Mouse (Mus musculus) granulocyte monocyte progenitor cell, adult 5-6 weeks (primary cell): Measurements from ENCODE around the gene Ndufb7. TPM values are rescaled to one million over a fixed set of nuclear protein-coding genes. Genes with fewer than 3 reads are reported as not detected.
A peak's percentile ranks its signal among the peaks of the same experiment; 100 is the strongest.
"Not testable (repeated sequence)": the region's sequence is repeated elsewhere in the genome, so short reads cannot be mapped to it uniquely, and the experiment has no call there.

Source experiments
- ATAC-seq: replicated peaks from 2 replicates; pipeline ENCODE4 v1.8.0; 2016; ENCODE audit warnings: mild to moderate bottlenecking, moderate TSS enrichment, inconsistent platforms; ENCODE audit not compliant: poor library complexity, severe bottlenecking
- total RNA-seq, 2 experiments: library from RNA; stranded (forward) in 1 of 2; stranded (reverse) in 1 of 2; fragments of 200-712, 200-1000 nt in 1 of 2; fragments of >200 nt in 1 of 2; fragmentation: Nextera tagmentation in 1 of 2; gene quantifications; 2 replicates each; pipeline ENCODE4 v1.2.3; 2014 to 2017

The Ndufb7 gene
- total RNA-seq (2014; fragmentation: Nextera tagmentation) (187 and 191 TPM in 2 replicates), total RNA-seq (2017) (179 and 187 TPM in 2 replicates)

GRCm38 (mm10) chr8:83566469-83567395 is at the start of gene Ndufb7:
Gene Ndufb7 (plus strand): TSS chr8:83566671.
- ATAC-seq, result peak; percentile 94

- no peak for ATAC-seq
Measured at GRCm38 (mm10) chr8:83520432-83520831, 46.0 kb upstream of the Ndufb7 start.

DNA sequence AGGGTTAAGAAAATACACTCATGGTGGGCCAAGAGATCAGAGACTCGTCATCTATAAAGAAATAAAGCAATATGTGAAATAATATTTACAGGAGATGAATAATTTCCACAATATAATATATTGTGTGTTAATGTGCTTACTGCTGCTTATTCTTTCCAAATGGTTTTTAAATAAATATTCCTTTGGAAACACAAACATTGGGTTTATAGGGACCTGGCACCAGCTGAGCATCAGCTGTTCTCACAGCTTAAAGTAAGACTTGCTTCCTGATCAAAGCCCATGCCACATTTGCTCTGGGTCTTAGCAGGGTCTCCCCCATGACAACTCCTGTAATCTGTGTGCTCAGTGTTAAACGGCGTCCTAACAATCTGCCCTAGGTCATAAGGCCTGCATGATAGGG is 45.6 kb upstream of the Ndufb7 start:
- ATAC-seq, result not testable (repeated sequence)

DNA sequence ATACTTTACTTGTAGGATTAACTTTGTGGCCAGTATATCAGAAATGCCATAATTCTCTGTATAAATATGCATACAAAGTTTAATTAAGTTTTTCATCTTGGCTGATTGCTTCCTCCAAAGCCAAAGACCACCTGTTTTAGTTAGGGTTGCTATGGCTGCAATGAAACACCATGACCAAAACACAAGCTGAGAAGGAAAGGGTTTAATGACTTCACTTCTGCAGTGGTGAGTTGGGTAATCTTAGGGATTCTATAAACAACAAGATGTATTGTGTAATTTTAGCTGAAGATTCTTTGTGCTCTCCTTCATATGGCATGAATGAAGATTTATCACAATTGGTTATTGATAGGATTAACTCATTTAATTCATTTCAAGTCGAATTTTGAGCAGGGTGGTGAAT is 45.2 kb upstream of the Ndufb7 start:
- ATAC-seq, result no peak

DNA sequence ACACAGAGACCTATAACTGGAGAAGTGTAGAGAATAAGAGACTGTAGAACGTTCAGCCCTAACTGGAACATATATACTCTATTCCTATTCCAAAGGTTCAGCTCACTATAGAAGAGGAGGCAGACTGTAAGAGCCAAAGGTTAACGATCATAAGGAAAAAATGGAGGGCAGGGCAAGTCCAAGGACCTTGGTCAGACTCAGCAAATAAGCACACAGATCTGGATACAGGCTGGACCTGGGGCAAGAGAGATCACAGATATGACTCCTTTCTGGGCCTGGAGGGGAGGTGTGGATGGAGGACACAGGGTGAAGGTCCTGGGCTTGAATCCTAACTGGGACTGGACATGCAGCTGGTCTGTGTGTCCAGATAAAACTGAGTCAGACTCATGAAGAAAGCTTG is 31.7 kb upstream of the Ndufb7 start:
- ATAC-seq, result no peak

GRCm38 (mm10) chr8:83535736-83536135 is 30.7 kb upstream of the Ndufb7 start, which contains the start of gene Olfr370:
Gene Olfr370 (plus strand): TSS chr8:83535780.
- no peak for ATAC-seq

DNA sequence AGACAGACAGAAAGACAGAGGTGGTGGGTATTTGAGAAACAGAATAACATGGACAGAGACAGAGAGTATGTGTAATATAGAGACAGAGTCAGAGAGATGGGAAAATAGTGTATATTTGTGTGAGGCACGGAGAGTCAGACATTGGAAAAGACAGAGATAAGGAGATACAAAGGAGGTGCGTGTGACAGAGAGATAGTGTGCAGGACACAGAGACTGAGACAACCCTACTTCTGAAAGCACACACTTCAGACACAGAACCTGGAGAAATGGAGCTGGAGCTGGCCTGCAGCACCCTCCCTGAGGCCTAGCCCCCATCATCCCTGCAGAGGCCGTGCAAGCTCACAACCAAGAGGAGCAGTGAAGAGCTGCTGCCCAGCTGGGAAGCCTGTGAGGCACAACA is 3.8 kb upstream of the Ndufb7 start:
- no peak for ATAC-seq

DNA sequence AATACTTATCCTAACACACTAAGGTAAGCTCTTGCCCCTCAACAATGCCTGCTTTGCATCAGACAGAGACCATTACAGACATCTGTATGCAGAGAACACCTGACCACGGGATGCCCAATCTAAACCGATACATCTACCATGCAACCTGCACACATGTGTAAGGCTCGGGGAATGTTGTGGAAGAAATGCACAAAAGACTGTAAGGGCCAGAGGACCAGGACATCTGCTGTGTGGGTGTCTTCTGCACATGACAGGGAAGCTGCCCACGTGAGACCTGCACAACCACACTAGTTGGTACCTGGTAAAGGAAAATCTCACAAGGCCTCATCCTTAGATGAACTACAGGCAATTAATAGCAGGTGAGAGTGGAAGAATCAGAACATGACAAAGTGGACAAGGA is 3.2 kb upstream of the Ndufb7 start:
- ATAC-seq, result no peak

DNA sequence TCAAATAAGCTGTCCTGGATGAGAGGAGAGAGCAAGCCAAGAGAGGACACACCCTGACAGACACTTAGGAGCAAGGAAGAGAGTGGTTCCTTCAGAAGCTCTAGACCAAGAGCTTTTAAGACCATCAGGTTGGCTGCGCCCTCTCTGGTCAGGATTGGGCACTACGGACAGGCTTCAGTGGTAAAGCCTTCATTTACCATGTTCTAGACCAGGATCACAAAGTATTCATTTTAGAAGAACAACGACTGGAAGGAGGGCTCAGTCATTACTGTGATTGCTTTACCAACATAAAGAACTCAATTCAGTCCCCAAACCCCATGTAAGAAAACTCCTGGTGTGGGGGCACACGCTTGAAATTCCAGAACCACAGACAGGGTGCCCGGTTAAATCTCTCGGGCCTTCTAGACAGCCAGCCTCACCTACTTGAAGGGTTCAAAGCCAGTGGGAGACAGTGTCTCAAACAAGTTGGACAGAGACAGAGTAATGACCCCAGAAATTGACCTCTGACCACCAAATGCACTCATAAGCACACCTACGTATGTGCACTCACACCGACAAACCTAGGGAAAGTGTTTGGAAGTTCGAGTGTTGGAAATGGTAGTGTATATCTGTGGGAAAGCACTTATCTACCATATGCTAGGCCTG is 618 bp upstream of the Ndufb7 start:
- peak; percentile 47 for ATAC-seq

DNA sequence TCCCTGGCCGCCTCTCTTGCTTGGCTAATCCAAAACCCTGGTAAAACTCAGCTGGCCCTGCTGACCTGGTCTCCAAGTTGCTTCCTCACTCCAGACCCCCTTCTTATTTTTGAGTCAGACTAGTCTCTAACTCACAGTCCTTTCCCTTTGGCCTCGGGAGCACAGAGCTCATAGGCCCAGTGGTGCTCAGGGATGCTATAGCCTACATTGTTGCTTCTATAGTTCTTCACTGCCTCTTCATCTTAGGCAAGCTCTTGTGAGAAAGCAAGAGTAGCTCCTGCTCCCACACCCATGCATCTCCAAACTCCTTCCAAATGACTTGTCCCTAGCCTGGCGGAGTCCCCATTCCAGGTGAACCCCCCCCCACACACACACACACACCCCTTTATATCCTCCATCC is 1.2 kb downstream of the Ndufb7 start:
- ATAC-seq, result no peak

GRCm38 (mm10) chr8:83568128-83568527 is 1.7 kb downstream of the Ndufb7 start:
- no peak for ATAC-seq

- ATAC-seq, result no peak
Measured at GRCm38 (mm10) chr8:83568755-83569154, 2.3 kb downstream of the Ndufb7 start.

GRCm38 (mm10) chr8:83569165-83569564 is 2.7 kb downstream of the Ndufb7 start:
- ATAC-seq, result no peak

- ATAC-seq, result no peak
Measured at GRCm38 (mm10) chr8:83570272-83571000, 4.0 kb downstream of the Ndufb7 start.

- ATAC-seq, result not testable (repeated sequence)
Measured at GRCm38 (mm10) chr8:83571001-83571340, 4.5 kb downstream of the Ndufb7 start.

DNA sequence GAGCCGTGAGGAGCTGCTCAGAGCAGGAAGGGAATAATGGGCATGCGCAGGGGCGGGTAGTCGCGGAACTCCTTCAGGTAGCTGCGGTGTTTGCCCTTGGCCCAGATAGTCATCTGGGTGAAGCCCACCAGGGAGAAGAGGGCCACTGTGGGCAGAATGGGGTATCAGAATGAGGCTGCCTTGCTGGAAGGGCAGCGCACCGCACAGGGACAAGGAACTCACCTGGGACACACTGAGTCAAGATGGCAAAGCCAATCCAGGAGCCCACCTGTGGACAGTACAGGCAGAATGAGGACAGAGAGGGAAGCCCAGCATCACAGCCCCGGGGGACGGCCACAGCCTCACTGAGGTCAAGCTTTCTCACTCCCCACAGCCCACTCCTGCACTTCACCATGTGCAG is 5.3 kb downstream of the Ndufb7 start:
- ATAC-seq, result no peak

GRCm38 (mm10) chr8:83572246-83572812 is 5.9 kb downstream of the Ndufb7 start:
- ATAC-seq, result peak; percentile 54

GRCm38 (mm10) chr8:83573140-83573875 is 6.8 kb downstream of the Ndufb7 start:
- peak; percentile 78 for ATAC-seq

- no peak for ATAC-seq
Measured at GRCm38 (mm10) chr8:83574631-83575315, 8.3 kb downstream of the Ndufb7 start.
